Mouse (Mus musculus) cerebellum, adult 9-10 months (tissue): ENCODE results near the gene Lta.

ENCODE experiments used
- DNase-seq: peaks from one replicate; pipeline ENCODE4 v3.0.0; 2022

The Lta gene

DNA sequence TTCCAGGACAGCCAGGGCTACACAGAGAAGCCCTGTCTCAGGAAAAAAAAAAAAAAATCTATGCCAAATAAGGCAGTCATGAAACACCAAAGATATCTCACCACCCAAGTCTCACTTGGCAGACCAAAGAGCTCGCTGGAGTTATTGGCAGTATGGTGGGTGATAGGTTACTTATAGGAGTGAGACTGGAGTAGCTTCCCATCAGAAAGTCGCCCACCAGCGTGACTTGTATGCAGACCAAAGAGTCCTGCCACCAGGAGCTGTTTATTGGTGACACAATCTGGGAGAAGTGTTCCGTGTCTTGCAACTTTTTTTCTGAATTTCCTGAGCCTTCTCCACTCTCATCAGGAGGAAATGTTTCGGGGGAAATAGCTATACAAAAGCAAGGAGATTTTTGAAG is 34.5 kb upstream of the Lta start:
- peak; percentile 55 for DNase-seq

DNA sequence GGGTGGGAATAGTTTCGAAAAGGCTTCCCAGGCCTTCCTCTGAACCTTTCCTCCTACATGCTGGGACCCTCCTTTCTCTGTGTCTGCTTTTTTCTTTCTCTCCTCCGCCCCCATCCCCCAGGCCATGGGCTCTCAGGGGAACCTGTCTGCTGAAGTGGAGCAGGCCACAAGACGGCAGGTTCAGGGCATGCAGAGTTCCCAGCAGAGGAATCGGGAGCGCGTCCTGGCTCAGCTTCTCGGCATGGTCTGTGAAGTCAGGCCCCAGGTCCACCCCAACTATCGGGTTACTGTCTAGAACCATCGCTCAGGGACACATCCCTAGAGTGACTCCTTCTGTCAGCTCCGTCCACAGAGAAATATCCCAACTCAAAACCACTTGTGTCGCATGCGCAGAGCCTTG is 32.4 kb upstream of the Lta start:
- DNase-seq = peak; percentile 61

DNA sequence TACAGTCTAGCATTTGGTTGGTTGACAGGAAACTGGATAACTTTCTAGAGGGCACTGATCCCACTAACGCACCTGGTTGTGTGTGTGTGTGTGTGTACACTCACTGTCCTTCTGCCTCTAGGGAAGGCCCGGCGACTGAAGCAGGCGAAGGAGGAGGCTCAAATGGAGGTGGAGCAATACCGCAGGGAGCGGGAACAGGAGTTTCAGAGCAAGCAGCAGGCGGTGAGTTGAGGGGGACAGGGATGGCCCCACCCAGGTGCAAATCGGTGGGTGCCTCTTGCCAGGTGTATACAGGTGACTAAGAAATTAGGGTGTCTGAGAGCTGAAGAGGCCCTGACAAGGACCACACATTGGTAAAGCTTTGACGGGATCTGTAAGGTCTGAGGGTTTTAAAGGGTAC is 31.8 kb upstream of the Lta start:
- DNase-seq = peak; percentile 74

DNA sequence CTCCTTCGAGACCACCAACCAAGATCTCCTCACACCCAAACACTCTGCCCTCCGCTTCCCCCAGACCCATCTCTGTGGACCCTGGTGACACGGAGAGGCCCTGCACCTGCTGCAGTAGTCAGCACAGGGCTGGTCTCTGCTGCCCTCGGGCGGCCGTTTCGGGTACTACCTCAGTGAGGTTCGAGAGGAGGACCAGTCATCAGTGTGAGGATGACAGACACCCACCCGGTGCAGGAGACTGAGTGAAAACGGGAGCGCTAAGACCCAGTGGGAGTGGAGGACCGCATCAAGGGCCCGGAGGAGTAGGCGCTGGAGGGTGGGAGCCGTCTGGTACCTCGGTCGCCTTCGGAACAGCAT is 31.2 kb upstream of the Lta start:
- peak; percentile 99 for DNase-seq

DNA sequence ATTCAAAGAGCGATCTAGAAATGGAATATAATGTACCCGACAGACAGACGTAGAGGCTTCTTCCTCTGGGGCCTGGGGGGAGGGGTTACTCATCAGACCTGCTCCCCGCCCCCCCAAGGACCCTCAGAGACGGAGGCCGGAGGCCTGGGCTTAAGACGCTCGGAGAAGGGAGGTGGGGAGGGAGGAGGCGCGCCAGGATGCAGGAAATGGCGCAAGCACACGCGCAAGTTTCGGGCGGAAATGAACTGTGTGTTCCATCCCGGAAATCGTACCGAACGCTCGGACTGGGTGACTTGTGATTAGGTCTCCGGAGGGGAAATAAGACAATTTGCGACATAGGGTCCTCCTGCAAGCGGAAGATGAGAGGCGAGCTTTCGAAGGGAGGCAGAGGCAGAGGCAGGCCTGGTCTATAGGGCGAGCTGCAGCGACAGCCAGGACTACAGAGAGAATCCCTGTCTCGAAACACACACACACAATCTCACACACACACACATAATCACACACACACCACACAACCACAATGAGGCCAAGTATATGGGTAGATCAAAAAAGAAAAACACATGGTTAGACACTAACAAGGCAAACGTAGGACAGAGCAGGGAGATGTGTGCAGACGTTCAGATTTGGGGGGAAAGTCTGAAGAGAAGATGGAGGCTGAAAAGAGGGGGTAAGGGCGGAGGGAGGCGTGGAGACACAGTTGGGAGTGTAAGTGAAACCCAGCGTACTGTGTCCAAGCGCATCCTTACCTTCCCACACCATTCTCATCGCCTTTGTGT is 30.7 kb upstream of the Lta start, which contains the start of gene Nfkbil1:
Gene Nfkbil1 (minus strand): TSS at position 179 of the 776 bp plus-strand sequence.
- DNase-seq = peak; percentile 94

DNA sequence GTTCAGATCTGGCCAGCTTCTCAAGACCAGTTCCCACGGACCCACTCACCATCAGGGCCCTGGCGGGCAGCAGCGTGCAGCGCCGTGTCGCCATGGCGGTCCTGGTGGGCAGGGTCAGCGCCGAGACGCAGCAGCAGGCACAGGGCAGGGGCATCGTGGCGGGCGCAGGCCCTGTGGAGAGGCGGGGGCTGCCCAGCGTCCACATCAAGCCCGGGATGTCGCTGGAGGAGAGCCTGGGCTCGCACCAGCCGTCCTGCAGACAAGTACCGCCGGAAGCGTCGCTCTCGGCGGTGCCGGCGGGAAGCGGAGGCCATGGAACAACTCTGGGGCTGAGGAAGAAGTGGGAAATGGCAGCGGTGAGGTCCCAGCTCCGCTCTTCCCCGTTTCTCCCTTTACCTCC is 29.8 kb upstream of the Lta start:
- DNase-seq = peak; percentile 60

DNA sequence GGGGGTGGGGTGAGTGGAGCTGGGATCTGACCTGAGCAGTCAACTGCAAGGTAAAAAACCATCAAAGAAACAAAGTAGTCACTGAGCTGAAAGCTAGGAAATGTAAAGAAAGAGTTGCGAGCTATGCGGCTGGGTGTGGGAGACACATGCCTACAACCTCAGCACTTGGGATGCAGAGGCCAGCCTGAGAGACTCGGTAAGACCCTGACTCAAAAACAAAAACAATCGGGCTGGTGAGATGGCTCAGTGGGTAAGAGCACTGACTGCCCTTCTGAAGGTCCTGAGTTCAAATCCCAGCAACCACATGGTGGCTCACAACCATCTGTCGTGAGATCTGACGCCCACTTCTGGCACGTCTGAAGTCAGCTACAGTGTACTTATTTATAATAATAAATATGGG is 28.9 kb upstream of the Lta start:
- DNase-seq = peak; percentile 40

DNA sequence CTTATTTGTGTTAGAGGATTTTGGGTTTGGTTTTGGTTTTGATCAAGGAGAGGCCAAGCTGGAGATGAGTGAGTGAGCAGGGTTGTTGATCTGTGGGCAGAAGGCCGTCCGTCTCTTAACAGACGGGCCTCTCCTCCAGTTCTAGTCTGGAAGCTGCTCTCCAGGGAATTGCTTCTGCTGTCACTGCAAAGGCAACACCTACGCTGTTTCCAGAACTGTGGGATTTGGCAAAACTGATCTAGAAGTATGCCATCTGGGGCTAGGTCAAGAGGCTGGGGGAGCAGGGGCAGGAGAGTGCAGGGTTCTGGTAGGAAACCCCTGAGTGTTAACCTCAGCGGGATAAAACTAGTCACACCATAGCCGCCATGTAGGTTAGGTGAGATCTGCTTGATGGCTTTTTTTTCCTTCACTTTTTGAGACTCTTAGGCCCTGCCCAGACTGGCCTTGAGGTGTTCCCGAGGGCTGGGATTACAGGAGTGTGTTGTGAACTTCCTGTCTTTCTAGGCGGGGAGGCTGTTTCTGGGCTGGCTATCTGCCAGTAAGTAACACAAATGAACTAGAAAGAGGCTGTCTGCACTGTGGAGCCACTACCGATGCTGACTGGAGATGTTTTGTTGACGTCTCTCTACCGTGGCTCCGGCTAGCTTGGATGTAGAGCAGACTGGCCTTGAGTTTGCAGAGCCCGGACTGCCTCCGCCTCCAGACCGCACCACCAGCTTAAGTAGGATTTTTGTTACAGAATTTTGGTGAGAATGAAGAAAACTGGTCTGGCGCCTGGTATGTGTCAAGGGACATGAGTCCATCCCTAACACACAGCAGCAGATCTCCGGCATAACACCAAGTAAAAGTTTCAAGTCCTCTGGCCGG is 28.2 kb upstream of the Lta start, which contains the start of gene Atp6v1g2:
Gene Atp6v1g2 (plus strand): TSS at position 547 of the 867 bp plus-strand sequence.
- DNase-seq = peak; percentile 52

DNA sequence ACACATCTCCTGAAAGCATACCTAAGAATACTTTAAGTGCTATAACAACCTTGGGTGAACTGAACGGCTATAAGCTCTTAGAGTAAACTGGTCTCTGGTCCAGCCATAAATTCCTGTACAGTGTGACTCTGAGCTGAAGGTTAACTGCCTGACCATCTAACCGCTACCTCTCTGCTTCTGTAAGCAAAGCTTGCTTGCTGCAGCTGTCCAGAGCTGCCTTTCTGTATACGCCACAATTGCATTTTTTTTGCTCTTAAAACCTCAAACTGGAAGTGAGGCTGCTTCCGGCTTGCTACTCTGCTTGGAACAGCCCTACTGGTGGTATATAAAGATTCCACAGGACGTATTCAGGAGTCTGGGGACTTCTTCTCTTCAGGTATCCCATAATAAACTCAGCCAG is 27.5 kb upstream of the Lta start:
- DNase-seq = no peak

DNA sequence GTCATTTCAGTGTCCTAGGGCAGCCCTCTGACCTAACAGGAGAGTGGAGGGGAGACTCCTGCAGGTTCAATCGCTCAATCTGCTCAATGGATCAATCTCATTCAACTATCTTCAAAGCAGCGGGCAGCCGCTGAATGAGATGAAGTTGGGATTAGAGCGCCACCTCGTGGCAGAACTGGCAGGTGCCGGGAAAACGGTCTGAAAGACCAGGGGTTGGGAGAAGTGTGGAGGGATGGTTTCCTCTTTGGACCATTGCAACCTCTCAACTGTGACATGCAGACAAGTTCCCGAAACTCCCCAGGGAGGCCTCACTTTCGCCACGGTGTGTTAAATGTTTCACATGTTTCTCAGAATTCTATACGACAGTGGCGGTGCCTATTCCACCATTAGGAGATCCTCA is 26.9 kb upstream of the Lta start:
- peak; percentile 84 for DNase-seq

DNA sequence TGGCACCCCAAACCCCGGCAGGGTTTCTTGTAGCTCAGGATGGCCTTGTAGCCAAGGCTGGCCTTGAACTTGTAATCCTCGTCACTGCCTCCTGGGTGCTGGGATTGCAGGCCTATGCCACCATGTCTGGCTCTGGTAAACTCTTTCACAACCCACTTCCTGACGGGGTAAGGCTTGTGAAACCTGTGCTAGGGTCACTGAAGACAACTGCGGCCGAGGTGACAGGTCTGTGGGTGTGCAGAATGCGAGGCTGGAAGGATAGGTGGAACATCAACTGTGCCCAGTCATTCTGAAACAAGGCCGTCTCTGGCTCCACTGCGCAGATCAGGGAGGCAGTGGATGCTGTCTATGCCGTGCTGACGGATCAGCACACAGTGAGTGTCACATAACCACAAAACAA is 25.9 kb upstream of the Lta start:
- no peak for DNase-seq

DNA sequence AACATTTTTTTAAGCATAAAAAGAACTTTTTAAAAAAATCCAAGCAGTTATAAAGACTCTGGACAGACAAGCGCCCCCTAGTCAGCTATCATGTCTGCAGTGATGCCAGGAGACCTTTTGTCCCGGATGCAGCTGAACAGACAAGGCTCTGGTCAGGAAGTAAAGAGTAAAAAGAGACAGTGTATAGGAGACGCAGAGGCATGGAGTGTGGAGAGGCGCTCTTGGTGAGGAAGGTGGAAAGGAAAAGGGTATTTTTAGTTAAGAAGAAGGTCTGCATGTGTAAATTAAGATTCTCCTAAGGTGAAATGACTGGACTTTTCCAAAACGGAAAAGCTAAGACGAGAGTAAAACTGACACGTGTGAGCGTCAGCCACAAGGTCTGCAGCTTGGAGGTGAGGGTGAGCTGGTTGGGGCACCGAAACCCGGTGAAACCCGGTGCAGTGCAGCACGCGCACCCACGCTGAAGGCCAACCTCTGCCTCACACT is 21.5 kb upstream of the Lta start:
- no peak for DNase-seq

DNA sequence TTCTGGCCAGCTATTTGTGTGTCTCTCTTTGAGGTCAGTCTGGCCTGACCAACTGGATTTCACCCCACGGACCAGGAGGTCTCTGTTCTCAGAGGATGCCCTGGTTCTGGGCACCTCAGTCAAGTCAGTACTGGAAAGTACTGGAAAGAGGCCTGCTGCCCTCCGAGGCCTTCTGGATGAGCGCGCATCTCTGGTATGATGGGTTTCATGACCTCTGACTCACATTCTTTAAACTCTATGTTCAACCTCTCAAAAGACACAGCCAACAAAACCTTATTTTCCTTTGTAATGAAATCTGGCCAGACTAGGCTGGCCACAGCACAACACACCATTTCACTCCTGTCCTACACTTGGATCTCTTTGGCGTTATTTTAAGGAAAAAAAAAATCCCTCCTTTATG is 20.3 kb upstream of the Lta start:
- no peak for DNase-seq

DNA sequence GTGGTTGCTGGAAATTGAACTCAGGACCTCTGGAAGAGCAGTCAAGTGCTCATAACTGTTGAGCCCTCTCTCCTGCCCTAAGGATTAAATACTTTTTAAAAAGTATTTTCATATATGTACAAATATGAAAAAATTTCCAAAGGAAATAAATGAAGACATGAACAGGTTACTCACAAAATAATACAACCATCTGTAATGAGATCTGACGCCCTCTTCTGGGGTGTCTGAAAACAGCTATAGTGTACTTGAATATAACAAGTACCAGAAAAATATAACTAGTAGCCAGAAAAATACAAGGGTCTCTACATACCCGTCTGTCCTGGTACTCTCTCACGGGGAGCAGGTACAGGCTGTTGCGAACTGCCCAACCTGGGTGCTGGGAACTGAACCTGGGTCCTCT is 19.5 kb upstream of the Lta start:
- no peak for DNase-seq

DNA sequence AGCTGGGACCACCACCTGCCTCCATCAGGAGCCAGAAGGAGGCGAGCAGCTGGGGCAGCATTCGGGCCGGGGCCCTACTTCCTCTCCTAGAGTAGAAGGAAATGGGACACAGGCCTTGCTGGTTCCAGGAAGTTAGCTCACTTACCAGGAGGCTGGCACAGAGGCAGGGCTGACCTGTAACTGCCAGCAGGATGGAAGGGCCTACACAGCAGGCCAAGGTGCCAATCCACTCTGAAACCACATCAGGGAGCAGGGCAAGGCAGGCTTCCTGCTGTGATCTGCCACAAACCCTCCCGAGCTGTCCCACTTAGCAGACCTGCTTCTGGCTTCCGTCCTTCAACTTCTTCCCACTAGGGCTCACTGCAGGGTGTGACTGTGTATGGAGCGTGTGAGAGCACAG is 17.1 kb upstream of the Lta start:
- no peak for DNase-seq

DNA sequence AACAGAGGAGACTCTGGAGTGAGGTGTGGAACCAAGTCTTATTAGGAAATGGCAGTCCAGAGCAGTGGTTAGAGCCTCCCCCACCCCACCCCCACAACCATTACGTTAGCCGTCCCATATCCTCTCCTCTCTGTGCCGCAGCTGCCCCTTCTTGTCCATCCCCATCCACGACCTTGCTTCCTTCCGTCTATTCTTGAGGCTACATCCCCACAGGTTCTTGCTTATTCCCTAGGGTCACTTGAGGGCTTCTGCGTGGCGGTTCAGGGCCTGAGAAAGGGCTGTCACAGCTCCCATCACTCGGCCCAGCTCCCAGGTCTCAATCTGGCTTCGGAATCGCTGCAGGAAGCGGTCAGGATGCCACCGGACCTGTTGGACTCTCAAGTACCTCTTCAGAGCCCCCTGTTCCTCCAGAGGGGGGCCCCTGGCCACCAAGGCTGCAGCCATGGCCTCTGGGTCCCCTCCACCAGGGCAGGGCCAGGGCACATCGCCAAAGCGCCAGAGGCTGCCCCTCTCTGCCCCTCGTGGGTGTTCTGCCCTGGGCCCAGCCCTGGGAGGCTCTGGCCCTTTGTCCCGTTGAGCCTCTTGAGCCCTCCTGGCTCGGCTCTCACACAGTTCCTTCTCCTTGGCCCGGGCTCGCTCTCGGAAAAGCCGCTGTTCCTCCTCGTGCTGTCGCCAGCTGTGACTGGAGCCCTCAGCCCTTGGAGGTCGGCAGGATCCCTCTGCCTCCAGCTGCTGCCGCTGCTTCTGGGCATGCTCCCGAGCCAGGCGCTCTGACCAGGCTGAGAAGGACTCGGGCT is 15.2 kb upstream of the Lta start, which contains the start of gene Gm16181:
Gene Gm16181 (plus strand): TSS at position 679 of the 797 bp plus-strand sequence.
- DNase-seq = no peak

DNA sequence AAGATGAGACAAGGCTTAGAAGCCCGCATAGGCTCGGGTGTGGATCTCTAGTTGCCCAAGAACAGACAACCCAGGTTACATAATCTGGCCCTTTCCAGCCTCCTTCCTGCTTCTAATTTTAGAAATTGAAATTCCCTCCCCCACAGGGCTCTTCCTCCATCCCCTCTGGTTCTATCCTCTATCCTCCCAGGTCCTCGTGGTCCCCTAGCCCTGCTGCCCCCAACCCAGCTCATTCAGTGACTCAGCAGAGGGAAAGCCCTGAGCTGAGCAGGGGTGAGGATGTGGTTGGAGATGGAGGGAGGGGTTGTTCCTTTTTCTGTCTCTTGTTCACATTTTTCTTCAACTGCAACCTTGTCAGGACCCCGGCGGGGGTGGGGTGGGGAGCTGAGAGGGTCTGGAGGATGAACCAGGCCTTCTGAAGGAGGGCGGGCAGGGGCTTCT is 14.5 kb upstream of the Lta start:
- peak; percentile 28 for DNase-seq

DNA sequence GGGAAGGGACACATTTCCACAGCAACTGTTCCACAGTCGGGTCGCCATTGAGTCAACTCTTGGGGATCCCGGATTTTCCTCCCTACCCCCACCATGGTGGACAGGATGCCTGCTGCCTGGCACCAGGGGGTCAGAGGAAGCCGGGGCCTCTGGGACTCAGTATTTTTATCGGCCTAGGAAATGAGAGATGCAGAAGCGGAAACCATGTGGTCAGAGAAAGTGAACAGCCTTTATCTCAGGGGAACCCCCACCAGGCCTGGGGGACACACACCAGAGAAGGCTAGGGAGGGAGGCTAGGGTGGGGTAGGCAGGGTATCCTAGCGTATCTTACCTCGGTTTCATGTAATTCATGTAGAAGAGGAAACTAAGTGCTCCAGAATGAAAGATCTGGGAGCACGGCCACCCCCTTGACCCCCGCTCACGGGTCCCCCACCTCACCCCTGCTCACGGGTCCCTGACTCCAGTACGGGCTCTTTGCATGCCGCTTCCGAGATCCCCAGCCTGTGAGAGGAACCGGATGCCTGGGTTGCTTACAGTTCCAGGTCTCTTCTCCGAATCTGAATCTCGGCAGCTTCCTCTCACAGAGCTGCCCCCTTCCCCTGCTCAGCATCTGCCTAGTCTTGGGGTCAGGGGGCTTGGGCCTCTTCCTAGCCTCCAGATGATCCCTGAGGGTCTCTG is 13.5 kb upstream of the Lta start:
- no peak for DNase-seq

DNA sequence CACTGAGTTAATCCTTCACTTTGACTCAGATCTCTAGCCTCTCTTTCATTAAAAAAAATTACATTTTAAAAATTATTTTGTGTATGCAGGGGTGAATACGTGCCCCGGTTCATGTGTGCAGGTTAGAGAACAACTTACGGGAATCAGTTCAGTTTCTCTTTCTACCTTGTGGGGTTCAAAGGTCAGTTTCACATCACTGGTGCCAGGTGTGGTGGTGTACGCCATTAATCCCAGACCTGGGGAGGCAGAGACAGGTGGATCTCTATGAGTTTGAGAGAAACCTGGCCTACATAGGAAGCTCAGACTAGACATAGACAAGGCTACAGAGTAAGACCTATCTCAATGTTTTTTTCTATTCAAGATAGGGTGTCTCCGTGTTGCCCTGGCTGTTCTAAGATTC is 7.9 kb upstream of the Lta start:
- DNase-seq = no peak

DNA sequence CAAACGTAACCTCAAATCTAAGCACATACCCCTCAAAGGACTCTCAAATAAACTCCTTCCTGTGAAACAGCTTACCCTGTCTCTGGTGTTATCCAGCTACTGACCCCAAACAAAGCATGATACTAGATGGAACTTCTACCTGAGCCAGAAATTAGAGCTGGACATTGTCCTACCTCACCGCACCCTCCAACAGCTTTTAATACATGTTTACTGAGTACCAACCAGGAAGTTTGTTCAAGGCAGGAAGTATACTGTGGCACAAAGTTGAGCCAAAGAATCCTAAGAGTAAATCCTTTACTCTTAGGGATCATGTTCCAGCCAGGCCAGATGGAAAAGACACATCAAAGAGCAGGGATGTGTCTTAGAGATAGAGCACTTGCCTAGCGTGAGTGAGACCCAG is 5.4 kb upstream of the Lta start:
- no peak for DNase-seq

DNA sequence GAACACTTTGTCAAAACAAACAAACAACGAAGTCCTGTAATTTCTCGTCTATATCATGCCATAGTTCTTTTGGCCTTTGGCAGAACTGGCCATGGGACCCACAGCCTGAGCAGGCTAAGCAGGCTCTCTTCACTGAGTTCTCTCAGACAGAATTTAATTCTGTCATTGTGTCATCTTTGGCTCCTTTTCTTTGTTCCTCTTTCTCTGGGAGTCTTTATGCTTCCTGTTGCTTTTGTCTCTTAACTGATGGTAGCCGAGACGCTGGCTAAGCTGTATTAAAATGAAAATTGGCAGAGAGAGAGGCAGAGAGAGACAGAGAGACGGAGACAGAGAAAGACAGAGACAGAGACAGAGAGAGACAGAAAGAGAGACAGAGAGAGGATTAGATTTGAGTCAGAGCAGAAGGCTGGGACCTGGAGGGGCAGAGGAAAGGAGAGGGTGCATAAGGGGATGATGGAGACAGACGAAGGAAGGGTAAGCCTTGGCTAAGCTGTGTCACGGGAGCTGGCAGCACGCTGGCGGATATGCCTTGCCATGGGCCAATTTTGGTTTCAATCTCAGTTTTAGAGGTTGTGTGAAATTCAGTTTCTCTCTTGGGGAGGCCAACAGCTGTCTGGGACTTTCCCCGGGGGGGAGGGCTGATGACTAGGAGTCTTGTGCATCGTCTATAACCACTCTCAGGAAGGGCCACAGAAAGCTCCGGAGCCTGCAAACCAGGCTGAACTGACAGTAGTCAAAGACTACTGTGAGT is 4.8 kb upstream of the Lta start:
- no peak for DNase-seq

DNA sequence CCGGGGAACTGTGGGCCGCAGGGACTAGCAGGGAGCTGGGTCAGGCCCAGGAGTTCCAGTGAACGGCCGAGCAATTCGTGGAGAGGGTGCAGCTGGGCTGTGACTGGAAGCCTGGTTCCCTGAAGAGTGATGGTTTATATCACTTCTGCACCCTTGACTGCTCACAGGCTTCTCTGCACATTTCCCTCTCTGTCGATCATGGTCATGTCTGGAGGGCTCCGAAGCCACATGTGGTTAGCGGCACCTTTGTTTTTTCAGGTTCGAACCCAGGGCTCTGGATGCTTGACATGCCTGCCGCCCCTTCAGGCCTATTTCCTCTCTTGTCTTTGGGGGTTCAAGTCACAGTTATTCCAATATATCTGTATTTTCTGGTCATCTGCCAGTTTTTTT is 224 bp upstream of the Lta start:
- DNase-seq = no peak
